Mouse (Mus musculus) hindbrain, postnatal 0 days (tissue): ENCODE results near the gene Bhmt. TPM values are rescaled to one million over a fixed set of nuclear protein-coding genes. Genes with fewer than 3 reads are reported as not detected.

Source experiments
- ATAC-seq: fragments of 200-750 bp; cut with Nextera tagmentation; 2 replicates; pipeline ENCODE4 v1.8.0; 2017; ENCODE audit warnings: mild to moderate bottlenecking, moderate TSS enrichment, moderate library complexity
- DNase-seq: peaks from one replicate; pipeline ENCODE4 v3.0.0-alpha.2; 2015; ENCODE audit warnings: low spot score
- H3K27ac ChIP-seq: fragments of 300-500 bp; sonication (generic); 2 replicates; pipeline ENCODE4 v1.5.1; 2014; ENCODE audit warnings: mild to moderate bottlenecking
- H3K27me3 ChIP-seq: fragments of 300-500 bp; sonication (generic); 2 replicates; pipeline ENCODE4 v1.6.1; 2014; ENCODE audit warnings: low read length, mixed read lengths; ENCODE audit not compliant: insufficient read depth
- H3K36me3 ChIP-seq: fragments of 300-500 bp; sonication (generic); 2 replicates; pipeline ENCODE4 v1.6.1; 2014; ENCODE audit warnings: low read length, mixed read lengths; ENCODE audit not compliant: insufficient read depth
- H3K4me1 ChIP-seq: fragments of 300-500 bp; sonication (generic); 2 replicates; pipeline ENCODE4 v1.6.1; 2014; ENCODE audit warnings: antibody characterized with exemption, low read length, mixed read lengths; ENCODE audit not compliant: insufficient read depth
- H3K4me2 ChIP-seq: fragments of 300-500 bp; sonication (generic); 2 replicates; pipeline ENCODE4 v1.6.1; 2014; ENCODE audit warnings: low read depth, mild to moderate bottlenecking, low read length, moderate library complexity, mixed read lengths
- H3K4me3 ChIP-seq: fragments of 300-500 bp; sonication (generic); 2 replicates; pipeline ENCODE4 v1.5.1; 2014; ENCODE audit warnings: low read length
- H3K9ac ChIP-seq: fragments of 300-500 bp; sonication (generic); replicated peaks from 2 replicates; pipeline ENCODE4 v1.6.1; 2014; ENCODE audit warnings: mild to moderate bottlenecking, low read length, moderate library complexity, mixed read lengths
- H3K9me3 ChIP-seq: fragments of 300-500 bp; sonication (generic); 2 replicates; pipeline ENCODE4 v1.6.1; 2016; ENCODE audit warnings: low read length, mixed read lengths
- CTCF ChIP-seq: IDR thresholded peaks from 2 replicates; pipeline ENCODE4 v1.5.1; 2016; ENCODE audit warnings: antibody characterized with exemption, control low read depth, low read depth
- WGBS: fragments of 180-500 bp; shearing (Covaris S2); extraction: QIAGEN DNeasy Blood & Tissue Kit; methylation state at CpG from one replicate; pipeline ENCODE4 v1.1.7; 2014; 5-methylcytosine and 5-hydroxymethylcytosine counted together
- polyA plus RNA-seq: library from polyadenylated mRNA; unstranded; fragments of >200 nt; fragmentation: Nextera tagmentation; extraction: Ambion mirVana; gene quantifications from 2 replicates; pipeline ENCODE4 v1.2.1, GENCODE M21; 2015
- total RNA-seq: library from RNA; depleted of rRNA; stranded (reverse); fragments of >200 nt; gene quantifications from 2 replicates; pipeline ENCODE4 v1.2.3, GENCODE M21; 2014

Bhmt gene
- total and polyA plus RNA-seq, 2 experiments from 2014 or later = 0.05 to 1.1 TPM

- no peaks in the 10 kb centered on the region for H3K4me1 ChIP-seq
- no peaks in the 10 kb centered on the region for H3K27me3 ChIP-seq
- no peaks in the 10 kb centered on the region for H3K36me3 ChIP-seq
- 75% methylated on average over 4 of the region's 4 CpGs for WGBS
- no peak overlapping the region for H3K4me3 ChIP-seq
- H3K27ac ChIP-seq = no peak overlapping the region
- no peak for ATAC-seq
- TF ChIP-seq CTCF = no peak
- no peak overlapping the region for H3K4me2 ChIP-seq
- no peaks in the 10 kb centered on the region for H3K9me3 ChIP-seq
- no peak for DNase-seq
- H3K9ac ChIP-seq = no peak overlapping the region
Measured at GRCm38 (mm10) chr13:93672371-93672770, 34.6 kb upstream of the Bhmt start.

DNA sequence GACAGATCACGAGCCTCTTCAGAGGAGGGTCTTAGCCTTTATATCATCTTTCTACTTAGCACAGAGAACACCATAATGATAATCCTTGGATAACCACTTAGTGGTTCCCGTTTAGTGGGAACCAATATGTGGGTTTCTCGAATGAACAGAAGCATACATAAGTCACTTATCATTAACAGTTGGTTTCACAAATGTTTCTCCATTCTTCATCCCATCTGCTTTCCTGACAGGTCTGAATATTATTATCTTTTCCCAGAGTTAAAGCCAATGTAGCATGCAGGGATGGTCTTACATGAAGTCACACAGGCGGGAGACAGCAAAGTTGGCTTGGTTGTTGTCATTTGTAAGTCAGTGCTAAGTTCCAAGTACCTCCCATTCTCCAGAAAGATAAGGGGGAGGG lies 29.8 kb upstream of the Bhmt start:
- Histone ChIP-seq H3K27me3 (no peaks in the 10 kb centered on the region), H3K36me3 (no peaks in the 10 kb centered on the region), H3K9ac (no peak overlapping the region), H3K4me1 (no peaks in the 10 kb centered on the region), H3K4me3 (no peak overlapping the region), H3K27ac (no peak overlapping the region), H3K9me3 (no peaks in the 10 kb centered on the region), H3K4me2 (no peak overlapping the region)
- WGBS = 82% methylated on average over 4 of the region's 4 CpGs
- TF ChIP-seq CTCF = no peak
- ATAC-seq (no peak), DNase-seq (no peak)

DNA sequence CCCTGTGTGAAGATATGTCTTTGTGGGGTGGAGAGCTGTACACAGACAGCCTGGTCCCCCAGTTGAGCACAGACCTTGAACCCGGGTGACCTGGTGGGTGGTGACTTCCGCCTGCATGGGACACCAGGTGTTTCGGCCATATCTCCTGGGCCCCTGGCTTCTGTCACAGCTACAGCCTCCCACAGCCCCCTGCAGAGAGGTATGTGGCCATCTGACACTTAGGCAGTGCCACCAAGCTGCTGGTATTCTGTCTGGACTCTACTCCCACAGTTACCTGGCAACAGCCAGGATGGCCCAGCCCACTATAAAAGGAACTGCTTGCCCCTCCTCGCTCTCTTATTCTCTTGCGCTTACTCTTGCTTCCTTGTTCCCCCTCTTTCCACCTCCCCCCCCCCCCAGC lies 20.2 kb upstream of the Bhmt start:
- Histone ChIP-seq H3K4me3 (no peak overlapping the region), H3K9me3 (no peaks in the 10 kb centered on the region), H3K4me1 (no peaks in the 10 kb centered on the region), H3K36me3 (no peaks in the 10 kb centered on the region), H3K4me2 (no peak overlapping the region), H3K27ac (no peak overlapping the region), H3K9ac (no peak overlapping the region), H3K27me3 (no peaks in the 10 kb centered on the region)
- 63% methylated on average over 5 of the region's 5 CpGs for WGBS
- no peak for TF ChIP-seq CTCF
- ATAC-seq (peak; percentile 70), DNase-seq (no peak)

DNA sequence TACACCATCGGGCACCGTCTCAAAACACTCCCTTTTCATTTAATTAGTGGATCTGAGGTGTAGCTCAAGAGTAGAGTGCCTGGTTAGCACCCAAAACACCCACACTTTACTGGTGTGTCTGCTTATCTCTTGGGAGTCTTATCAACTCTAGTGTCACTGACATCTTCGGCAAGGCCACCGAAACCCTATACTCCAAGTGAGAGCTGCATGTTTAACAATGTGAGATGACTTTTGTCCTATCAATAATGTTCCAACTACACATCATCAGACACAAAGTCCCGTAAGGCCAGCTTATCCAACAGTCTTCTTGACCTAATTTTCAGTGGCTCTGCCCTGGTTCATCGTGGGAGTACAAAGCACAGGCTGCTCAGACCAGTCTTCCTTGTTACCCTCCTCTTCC lies 15.6 kb upstream of the Bhmt start:
- no peak overlapping the region for H3K4me3 ChIP-seq
- H3K4me2 ChIP-seq = no peak overlapping the region
- H3K4me1 ChIP-seq = no peaks in the 10 kb centered on the region
- H3K9ac ChIP-seq = no peak overlapping the region
- DNase-seq (no peak), ATAC-seq (no peak)
- TF ChIP-seq CTCF = no peak
- H3K36me3 ChIP-seq = no peaks in the 10 kb centered on the region
- no peak overlapping the region for H3K27ac ChIP-seq
- 93% methylated on average over 6 of the region's 6 CpGs for WGBS
- H3K27me3 ChIP-seq = no peaks in the 10 kb centered on the region
- no peaks in the 10 kb centered on the region for H3K9me3 ChIP-seq

DNA sequence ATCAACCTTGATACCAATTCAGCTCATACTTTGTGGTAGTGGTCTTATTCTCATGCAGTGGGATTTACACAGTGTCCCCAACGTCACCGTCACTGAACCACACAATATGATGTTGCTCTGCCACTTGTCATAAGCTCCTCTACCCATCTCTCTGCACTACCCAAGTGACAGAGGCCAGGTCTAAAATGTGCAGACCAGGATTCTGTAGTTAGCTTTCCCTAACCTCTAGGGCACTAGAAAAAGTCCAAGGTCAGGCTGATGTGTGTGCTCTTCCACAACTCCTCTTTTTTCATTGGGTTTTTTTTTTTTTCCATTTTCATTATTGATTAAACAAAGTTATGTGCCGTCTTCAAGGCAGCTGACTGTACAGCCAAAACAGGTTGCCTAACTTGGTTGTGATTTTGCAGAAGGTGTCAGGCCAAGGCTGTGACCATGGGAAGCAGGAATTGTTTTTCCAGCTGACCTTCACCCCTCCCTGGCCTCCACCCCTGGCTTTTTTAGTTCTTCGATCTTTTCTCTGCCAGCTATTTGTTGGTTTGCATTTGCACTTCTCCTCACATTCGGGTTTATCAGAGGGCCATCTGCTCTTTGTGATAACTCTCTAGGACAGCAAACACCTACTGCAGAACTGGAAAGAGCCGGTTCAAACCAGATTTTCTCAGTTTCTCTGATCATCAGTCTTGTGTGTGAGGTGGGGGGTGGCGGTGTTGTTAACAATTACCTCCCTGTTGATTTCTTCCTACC lies 10.8 kb upstream of the Bhmt start:
- no peaks in the 10 kb centered on the region for H3K36me3 ChIP-seq
- TF ChIP-seq CTCF = no peak
- no peaks in the 10 kb centered on the region for H3K9me3 ChIP-seq
- 84% methylated on average over 7 of the region's 7 CpGs for WGBS
- no peak overlapping the region for H3K27ac ChIP-seq
- no peaks in the 10 kb centered on the region for H3K27me3 ChIP-seq
- no peaks in the 10 kb centered on the region for H3K4me1 ChIP-seq
- no peak overlapping the region for H3K4me2 ChIP-seq
- no peak overlapping the region for H3K9ac ChIP-seq
- ATAC-seq = no peak
- DNase-seq = no peak
- no peak overlapping the region for H3K4me3 ChIP-seq

- DNase-seq (no peak), ATAC-seq (no peak)
- 64% methylated on average over 4 of the region's 4 CpGs for WGBS
- Histone ChIP-seq H3K4me2 (no peak overlapping the region), H3K9ac (no peak overlapping the region), H3K27ac (no peak overlapping the region), H3K9me3 (no peaks in the 10 kb centered on the region), H3K4me1 (0 out of 2 replicates have a peak, but pooled peaks cover 4% of the 10 kb centered on the region), H3K4me3 (no peak overlapping the region), H3K27me3 (no peaks in the 10 kb centered on the region), H3K36me3 (no peaks in the 10 kb centered on the region)
- TF ChIP-seq CTCF = no peak
Measured at GRCm38 (mm10) chr13:93639636-93640035, 1.9 kb upstream of the Bhmt start.

- H3K27ac ChIP-seq = no peak overlapping the region
- H3K4me1 ChIP-seq = 0 out of 2 replicates have a peak, but pooled peaks cover 4% of the 10 kb centered on the region
- H3K9me3 ChIP-seq = no peaks in the 10 kb centered on the region
- no peak overlapping the region for H3K9ac ChIP-seq
- 81% methylated on average over 1 of the region's 1 CpGs for WGBS
- no peaks in the 10 kb centered on the region for H3K36me3 ChIP-seq
- H3K27me3 ChIP-seq = no peaks in the 10 kb centered on the region
- no peak for TF ChIP-seq CTCF
- H3K4me3 ChIP-seq = no peak overlapping the region
- no peak for ATAC-seq
- DNase-seq = no peak
- H3K4me2 ChIP-seq = no peak overlapping the region
Measured at GRCm38 (mm10) chr13:93636561-93636960, 1.2 kb downstream of the Bhmt start.
